Mouse (Mus musculus): ENCODE data around the gene 1700012B09Rik.

- no peak for TF ChIP-seq CTCF (IDR thresholded peaks at IDR 0.05; ENCODE audit: borderline replicate concordance, insufficient read depth, low read depth, low read length)
- TF ChIP-seq POLR2A (IDR thresholded peaks at IDR 0.05; ENCODE audit: borderline replicate concordance, insufficient read depth, low read length): no peak
These were observed 19.3 kb downstream of the 1700012B09Rik start for GRCm38 (mm10) chr9:14751503-14752000.
